Mouse (Mus musculus): ENCODE results near the gene Ccdc194. TPM values are rescaled to one million over a fixed set of nuclear protein-coding genes. Genes with fewer than 3 reads are reported as not detected.
A peak's percentile ranks its signal among the peaks of the same experiment; 100 is the strongest.

Gene Ccdc194
- polyA plus RNA-seq (2011; ENCODE audit: insufficient read depth, insufficient read length, low replicate concordance, missing spikeins) = not detected in 2 replicates

DNA sequence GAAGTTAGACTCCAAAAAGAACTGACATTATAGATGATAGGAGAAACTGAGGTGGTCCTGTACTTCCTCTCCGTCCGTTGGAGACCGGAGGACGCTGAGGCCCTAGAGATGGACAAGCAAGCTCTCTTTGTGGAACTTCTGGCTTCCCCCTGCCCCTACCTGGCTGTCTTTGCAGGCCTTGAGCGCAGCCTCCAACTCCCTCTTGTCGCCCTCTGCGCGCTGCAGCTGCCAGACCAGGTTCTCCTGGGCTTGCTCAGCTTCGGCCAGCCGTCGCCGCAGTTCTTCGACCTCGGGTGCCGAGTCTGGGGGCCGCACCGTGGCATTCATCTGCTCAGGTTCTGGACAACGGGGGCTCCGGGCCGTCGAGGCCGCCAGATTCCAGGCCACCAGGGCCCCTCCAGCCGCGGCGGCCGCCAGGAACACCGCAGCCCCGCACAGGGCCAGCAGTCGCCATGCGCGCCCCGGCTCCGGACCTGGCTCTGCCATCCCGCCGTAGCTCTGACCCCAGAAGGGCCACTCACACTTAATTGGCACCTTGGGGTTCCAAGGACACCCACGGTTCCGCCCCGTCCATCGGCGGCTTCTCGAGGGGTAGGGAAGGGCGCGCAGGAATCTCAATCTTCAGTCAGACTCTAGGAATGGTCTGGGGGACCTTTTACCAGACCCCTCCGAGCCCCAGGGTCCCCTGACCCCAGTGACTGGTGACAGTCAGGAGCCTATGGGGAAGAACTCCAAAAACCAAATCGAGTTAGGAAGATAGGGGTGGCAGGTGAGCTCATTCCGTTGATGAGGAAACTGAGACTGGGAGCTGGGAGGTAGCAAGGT, at the start of gene Ccdc194:
Ccdc194 (minus strand) TSS at position 486 of the 825 bp plus-strand sequence.
- H3K4me1 ChIP-seq (ENCODE audit: control insufficient read depth, insufficient read depth, low read length) = peaks cover 2% of the 10 kb centered on the region
- TF ChIP-seq CTCF (IDR thresholded peaks at IDR 0.05; ENCODE audit: control insufficient read depth, insufficient read depth, low read length) = no peak
- no peak within 1 kb of the TSS for H3K4me3 ChIP-seq (replicated peaks; ENCODE audit: control insufficient read depth, low read depth, low read length)
- H3K27ac ChIP-seq (ENCODE audit: control insufficient read depth, insufficient read depth, low read depth, low read length, poor library complexity) = no peak within 1 kb of the TSS
- WGBS = 83% methylated on average over 46 of the region's 46 CpGs

DNA sequence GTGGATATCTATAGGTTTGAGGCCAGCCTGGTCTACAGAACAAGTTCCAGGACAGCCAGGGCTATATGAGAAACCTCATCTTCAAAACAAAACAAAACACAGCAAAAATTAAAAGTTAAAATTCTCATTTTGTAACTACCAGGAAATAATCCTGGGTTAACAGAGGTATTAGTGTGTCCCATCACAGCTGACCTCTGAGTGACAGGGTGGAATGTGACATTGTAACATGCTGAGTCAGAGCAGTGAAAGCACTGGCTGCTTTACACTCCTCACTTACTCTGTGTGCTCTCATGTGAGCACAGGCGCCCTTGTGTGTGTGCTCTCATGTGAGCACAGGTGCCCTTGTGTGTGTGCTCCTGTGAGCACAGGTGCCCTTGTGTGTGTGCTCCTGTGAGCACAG, 49.5 kb upstream of the Ccdc194 start:
- WGBS = 64% methylated on average over 1 of the region's 1 CpGs

DNA sequence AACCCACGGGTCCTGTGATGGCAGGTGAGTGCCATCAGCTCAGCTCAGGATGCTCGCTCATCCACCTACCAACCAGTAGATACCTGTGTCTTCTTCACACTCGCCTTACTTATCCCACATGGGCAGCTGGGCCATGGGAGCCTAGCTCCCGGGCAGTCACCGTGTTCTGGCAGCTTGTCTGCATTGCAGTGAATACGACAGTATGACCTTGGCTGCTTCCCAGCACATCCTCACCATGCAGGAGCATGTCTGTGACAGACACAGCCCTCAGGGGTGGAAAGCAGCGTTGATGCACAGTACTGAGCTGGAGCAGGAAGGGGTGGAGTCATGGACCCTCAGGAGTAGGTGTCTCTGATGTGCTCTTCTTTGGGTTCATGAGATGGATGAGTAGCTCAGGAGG, 48.9 kb upstream of the Ccdc194 start:
- Histone ChIP-seq H3K4me1 (ENCODE audit: control insufficient read depth, insufficient read depth, low read length) (peaks cover 3% of the 10 kb centered on the region), H3K4me3 (replicated peaks; ENCODE audit: control insufficient read depth, low read depth, low read length) (no peak overlapping the region), H3K27ac (ENCODE audit: control insufficient read depth, insufficient read depth, low read depth, low read length, poor library complexity) (no peak overlapping the region)
- 86% methylated on average over 7 of the region's 7 CpGs for WGBS
- TF ChIP-seq CTCF (IDR thresholded peaks at IDR 0.05; ENCODE audit: control insufficient read depth, insufficient read depth, low read length) (no peak), POLR2A (IDR thresholded peaks at IDR 0.05; ENCODE audit: borderline replicate concordance, control insufficient read depth, low read depth, low read length) (no peak)

More for the DNA sequence above, 49.5 kb upstream of the Ccdc194 start:
- peaks cover 3% of the 10 kb centered on the region for H3K4me1 ChIP-seq (ENCODE audit: control insufficient read depth, insufficient read depth, low read length)
- TF ChIP-seq CTCF (IDR thresholded peaks at IDR 0.05; ENCODE audit: control insufficient read depth, insufficient read depth, low read length) = no peak
- TF ChIP-seq POLR2A (IDR thresholded peaks at IDR 0.05; ENCODE audit: borderline replicate concordance, control insufficient read depth, low read depth, low read length) = no peak
- H3K27ac ChIP-seq (ENCODE audit: control insufficient read depth, insufficient read depth, low read depth, low read length, poor library complexity) = no peak overlapping the region
- no peak overlapping the region for H3K4me3 ChIP-seq (replicated peaks; ENCODE audit: control insufficient read depth, low read depth, low read length)

DNA sequence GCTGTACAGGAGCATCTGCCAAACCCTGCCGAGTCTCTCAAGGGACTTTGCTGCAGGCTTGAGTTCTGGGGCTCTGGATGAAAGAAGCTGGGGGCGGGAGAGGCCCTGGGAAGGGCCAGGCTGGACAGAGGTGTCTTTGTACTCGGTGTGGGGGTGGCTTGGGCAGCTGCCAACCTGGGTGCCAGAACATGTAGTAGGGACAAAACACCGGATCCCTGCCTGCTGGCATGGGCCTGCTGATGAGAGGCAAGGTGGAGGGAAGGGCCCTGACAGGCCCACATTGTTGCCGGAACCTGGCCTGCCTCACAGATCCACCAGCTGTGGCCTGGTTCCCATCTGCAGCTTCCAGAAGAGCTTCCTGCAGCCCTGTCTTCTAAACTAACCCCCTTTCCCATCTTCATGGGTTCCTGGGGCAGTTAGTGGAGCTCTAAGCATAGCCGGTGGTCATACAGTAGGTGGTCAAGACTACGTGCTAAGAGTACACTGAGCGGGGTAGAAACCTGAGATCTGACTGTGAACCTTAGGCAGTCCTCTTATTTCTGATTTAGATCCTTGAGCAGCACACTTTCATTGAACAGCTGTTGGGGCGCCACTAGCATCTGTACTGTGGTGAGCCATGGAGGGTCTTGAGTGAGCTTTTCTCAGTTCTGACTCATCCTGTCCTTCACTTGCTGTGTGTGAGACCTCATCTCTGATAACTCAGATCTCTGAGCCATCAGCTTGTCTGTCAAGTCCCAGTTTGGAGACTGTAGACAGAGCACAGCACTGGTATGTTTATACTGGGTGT, 47.5 kb upstream of the Ccdc194 start:
- 90% methylated on average over 9 of the region's 9 CpGs for WGBS

GRCm38 (mm10) chr8:71572077-71572476, 46.6 kb upstream of the Ccdc194 start:
- Histone ChIP-seq H3K27ac (ENCODE audit: control insufficient read depth, insufficient read depth, low read depth, low read length, poor library complexity) (no peak overlapping the region), H3K4me3 (replicated peaks; ENCODE audit: control insufficient read depth, low read depth, low read length) (no peak overlapping the region), H3K4me1 (ENCODE audit: control insufficient read depth, insufficient read depth, low read length) (peaks cover 3% of the 10 kb centered on the region)
- TF ChIP-seq CTCF (IDR thresholded peaks at IDR 0.05; ENCODE audit: control insufficient read depth, insufficient read depth, low read length) = no peak
- no peak for TF ChIP-seq POLR2A (IDR thresholded peaks at IDR 0.05; ENCODE audit: borderline replicate concordance, control insufficient read depth, low read depth, low read length)
- WGBS = 76% methylated on average over 2 of the region's 2 CpGs

More for the DNA sequence above, 47.5 kb upstream of the Ccdc194 start:
- H3K4me3 ChIP-seq (replicated peaks; ENCODE audit: control insufficient read depth, low read depth, low read length) = no peak overlapping the region
- TF ChIP-seq POLR2A (IDR thresholded peaks at IDR 0.05; ENCODE audit: borderline replicate concordance, control insufficient read depth, low read depth, low read length) = no peak
- TF ChIP-seq CTCF (IDR thresholded peaks at IDR 0.05; ENCODE audit: control insufficient read depth, insufficient read depth, low read length) = no peak
- peaks cover 3% of the 10 kb centered on the region for H3K4me1 ChIP-seq (ENCODE audit: control insufficient read depth, insufficient read depth, low read length)
- H3K27ac ChIP-seq (ENCODE audit: control insufficient read depth, insufficient read depth, low read depth, low read length, poor library complexity) = no peak overlapping the region

DNA sequence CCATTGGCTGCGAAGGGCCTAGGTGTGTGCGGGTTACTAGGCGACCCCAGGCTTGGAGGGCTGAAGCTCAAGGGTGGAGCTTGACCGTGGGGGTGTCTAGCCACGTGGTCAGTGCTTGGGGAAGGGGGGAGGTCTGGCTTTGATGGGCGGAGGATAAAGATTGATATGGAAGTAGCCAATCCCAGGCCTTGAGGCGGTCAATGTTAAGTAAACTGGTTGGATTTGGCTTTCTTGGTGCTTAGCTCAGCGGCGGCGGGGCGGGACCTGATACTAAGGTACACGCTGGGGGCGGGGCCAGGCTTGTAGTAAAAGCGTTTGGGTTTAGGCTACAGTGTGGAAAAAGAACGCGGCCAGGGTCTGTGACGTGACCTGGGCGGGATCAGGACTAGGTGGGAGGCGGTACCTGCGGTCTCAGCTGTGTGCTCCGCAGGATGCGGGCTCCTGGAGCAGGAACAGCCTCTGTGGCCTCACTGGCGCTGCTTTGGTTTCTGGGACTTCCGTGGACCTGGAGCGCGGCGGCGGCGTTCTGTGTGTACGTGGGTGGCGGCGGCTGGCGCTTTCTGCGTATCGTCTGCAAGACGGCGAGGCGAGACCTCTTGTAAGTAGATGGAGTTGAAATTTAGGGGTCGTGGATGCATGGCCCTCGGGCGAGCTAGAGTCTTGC, 44.9 kb upstream of the Ccdc194 start:
- H3K4me3 ChIP-seq (replicated peaks; ENCODE audit: control insufficient read depth, low read depth, low read length) = peak overlapping the region; percentile 79
- TF ChIP-seq CTCF (IDR thresholded peaks at IDR 0.05; ENCODE audit: control insufficient read depth, insufficient read depth, low read length) = no peak
- no peak for TF ChIP-seq POLR2A (IDR thresholded peaks at IDR 0.05; ENCODE audit: borderline replicate concordance, control insufficient read depth, low read depth, low read length)
- WGBS = under 1% methylated on average over 41 of the region's 41 CpGs
- no peak overlapping the region for H3K27ac ChIP-seq (ENCODE audit: control insufficient read depth, insufficient read depth, low read depth, low read length, poor library complexity)
- H3K4me1 ChIP-seq (ENCODE audit: control insufficient read depth, insufficient read depth, low read length) = peaks cover 3% of the 10 kb centered on the region

GRCm38 (mm10) chr8:71569366-71570290, 44.1 kb upstream of the Ccdc194 start:
- TF ChIP-seq POLR2A (IDR thresholded peaks at IDR 0.05; ENCODE audit: borderline replicate concordance, control insufficient read depth, low read depth, low read length) (no peak), CTCF (IDR thresholded peaks at IDR 0.05; ENCODE audit: control insufficient read depth, insufficient read depth, low read length) (no peak)
- Histone ChIP-seq H3K27ac (ENCODE audit: control insufficient read depth, insufficient read depth, low read depth, low read length, poor library complexity) (no peak overlapping the region), H3K4me1 (ENCODE audit: control insufficient read depth, insufficient read depth, low read length) (peaks cover 3% of the 10 kb centered on the region), H3K4me3 (replicated peaks; ENCODE audit: control insufficient read depth, low read depth, low read length) (peak overlapping the region; percentile 79)
- WGBS = 6% methylated on average over 51 of the region's 51 CpGs

Measured in bone marrow, adult 2 months (tissue).